Mouse (Mus musculus) myocyte (in vitro differentiated cells): ENCODE results near the gene Hist1h2ag.

Experiments used
- MAX ChIP-seq: IDR thresholded peaks from one replicate; pipeline ENCODE4 v1.6.1; 2011; ENCODE audit warnings: low read depth, mild to moderate bottlenecking, control low read depth
- POLR2A ChIP-seq: IDR thresholded peaks from one replicate; pipeline ENCODE4 v1.6.1; 2011; ENCODE audit warnings: low read depth, mild to moderate bottlenecking, control low read depth, moderate library complexity; ENCODE audit not compliant: insufficient read length
- POLR2AphosphoS2 ChIP-seq: IDR thresholded peaks from one replicate; pipeline ENCODE4 v1.6.1; 2011; ENCODE audit warnings: low read depth, control low read depth; ENCODE audit not compliant: insufficient read length
- REST ChIP-seq: IDR thresholded peaks from one replicate; pipeline ENCODE4 v1.6.1; 2011; ENCODE audit warnings: mild to moderate bottlenecking, control low read depth, moderate library complexity; ENCODE audit not compliant: insufficient read depth, insufficient read length
- TCF12 ChIP-seq: IDR thresholded peaks from one replicate; pipeline ENCODE4 v1.6.1; 2011; ENCODE audit warnings: mild to moderate bottlenecking, control low read depth; ENCODE audit not compliant: poor library complexity, insufficient read depth, severe bottlenecking

DNA sequence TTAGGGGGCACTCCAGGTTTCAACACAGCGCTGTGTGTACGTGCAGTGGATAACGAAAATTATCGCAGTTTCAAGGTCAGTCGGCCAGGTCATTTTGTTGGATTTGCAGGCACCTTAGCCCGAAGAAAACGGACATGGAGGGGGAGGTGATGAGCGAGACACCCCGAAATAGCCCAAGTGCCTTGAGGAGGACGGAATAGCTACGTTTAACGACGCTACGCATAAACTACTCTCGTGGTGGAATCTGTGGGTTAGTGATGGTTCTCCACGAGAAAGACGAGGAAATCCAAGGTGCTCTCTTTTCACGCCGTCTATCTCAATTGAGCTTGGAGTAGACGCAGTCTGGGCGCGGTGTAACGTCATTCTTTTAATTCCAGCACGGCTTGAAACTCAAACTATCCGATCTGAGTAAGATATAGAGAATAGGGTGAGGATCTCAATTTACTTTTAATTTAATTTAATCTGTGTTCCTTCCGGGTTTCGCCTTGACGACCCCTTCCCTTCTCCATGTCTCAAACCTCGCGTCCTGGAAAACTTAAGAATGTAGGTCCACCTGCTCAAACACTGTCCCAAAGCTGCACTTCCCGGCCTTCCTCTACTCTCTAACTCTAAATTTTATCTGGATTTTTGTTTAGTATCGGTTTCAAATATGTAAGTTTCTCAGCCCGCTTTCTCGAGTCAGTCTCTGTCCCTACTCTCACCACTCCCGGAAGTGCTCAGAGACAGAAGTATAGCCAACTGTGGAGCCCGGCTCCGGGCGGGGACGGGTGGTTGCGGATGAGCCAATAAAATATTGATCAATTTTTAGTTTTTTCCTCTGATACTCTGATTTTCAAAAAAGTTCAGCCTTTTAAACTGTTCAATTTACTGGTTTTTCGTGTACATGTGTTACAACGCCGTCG, 22.6 kb downstream of the Hist1h2ag start:
- TF ChIP-seq POLR2A (no peak), POLR2AphosphoS2 (no peak), TCF12 (no peak), MAX (no peak), REST (no peak)
